Mouse (Mus musculus): ENCODE results near the gene Lysmd3.
"Not testable (repeated sequence)": the region's sequence is repeated elsewhere in the genome, so short reads cannot be mapped to it uniquely, and the experiment has no call there.

Lysmd3 gene

GRCm38 (mm10) chr13:81657351-81658052 lies at the start of gene Lysmd3:
Gene Lysmd3 (plus strand): TSS chr13:81657663.
- peak; percentile 84 for DNase-seq (ENCODE audit: extremely low read depth, low read depth)

GRCm38 (mm10) chr13:81610349-81610748 lies 47.1 kb upstream of the Lysmd3 start:
- DNase-seq (ENCODE audit: extremely low read depth, low read depth): no peak

- DNase-seq (ENCODE audit: extremely low read depth, low read depth): not testable (repeated sequence)
These were observed 29.6 kb upstream of the Lysmd3 start for GRCm38 (mm10) chr13:81627861-81628260.

GRCm38 (mm10) chr13:81628631-81629190 lies 28.8 kb upstream of the Lysmd3 start:
- DNase-seq (ENCODE audit: extremely low read depth, low read depth): no peak

- DNase-seq (ENCODE audit: extremely low read depth, low read depth): no peak
These were observed 28.1 kb upstream of the Lysmd3 start for GRCm38 (mm10) chr13:81629395-81629794.

- no peak for DNase-seq (ENCODE audit: extremely low read depth, low read depth)
These were observed 26.9 kb upstream of the Lysmd3 start for GRCm38 (mm10) chr13:81630566-81630965.

GRCm38 (mm10) chr13:81632720-81633415 lies 24.6 kb upstream of the Lysmd3 start, which contains the start of gene Adgrv1:
Gene Adgrv1 (minus strand): TSS chr13:81633154.
- no peak for DNase-seq (ENCODE audit: extremely low read depth, low read depth)

- DNase-seq (ENCODE audit: extremely low read depth, low read depth): no peak
These were observed 17.8 kb upstream of the Lysmd3 start for GRCm38 (mm10) chr13:81639624-81640023.

- no peak for DNase-seq (ENCODE audit: extremely low read depth, low read depth)
These were observed 16.6 kb upstream of the Lysmd3 start for GRCm38 (mm10) chr13:81640881-81641280.

GRCm38 (mm10) chr13:81641289-81642045 lies 16.0 kb upstream of the Lysmd3 start:
- DNase-seq (ENCODE audit: extremely low read depth, low read depth): no peak

GRCm38 (mm10) chr13:81642491-81643149 lies 14.8 kb upstream of the Lysmd3 start:
- peak; percentile 62 for DNase-seq (ENCODE audit: extremely low read depth, low read depth)

GRCm38 (mm10) chr13:81644047-81644565 lies 13.4 kb upstream of the Lysmd3 start:
- no peak for DNase-seq (ENCODE audit: extremely low read depth, low read depth)

- no peak for DNase-seq (ENCODE audit: extremely low read depth, low read depth)
These were observed 11.1 kb upstream of the Lysmd3 start for GRCm38 (mm10) chr13:81646348-81646747.

- DNase-seq (ENCODE audit: extremely low read depth, low read depth): not testable (repeated sequence)
These were observed 7.1 kb upstream of the Lysmd3 start for GRCm38 (mm10) chr13:81650382-81650781.

GRCm38 (mm10) chr13:81656091-81656850 lies 1.2 kb upstream of the Lysmd3 start:
- DNase-seq (ENCODE audit: extremely low read depth, low read depth): no peak

- no peak for DNase-seq (ENCODE audit: extremely low read depth, low read depth)
These were observed 484 bp upstream of the Lysmd3 start for GRCm38 (mm10) chr13:81657008-81657350.

GRCm38 (mm10) chr13:81658053-81658752 lies 740 bp downstream of the Lysmd3 start:
- DNase-seq (ENCODE audit: extremely low read depth, low read depth): no peak

GRCm38 (mm10) chr13:81663566-81664330 lies 6.3 kb downstream of the Lysmd3 start:
- no peak for DNase-seq (ENCODE audit: extremely low read depth, low read depth)

- no peak for DNase-seq (ENCODE audit: extremely low read depth, low read depth)
These were observed 6.9 kb downstream of the Lysmd3 start for GRCm38 (mm10) chr13:81664331-81664698.
